Mouse (Mus musculus): ENCODE measurements around the gene Map3k14.
"Not testable (repeated sequence)": the region's sequence is repeated elsewhere in the genome, so short reads cannot be mapped to it uniquely, and the experiment has no call there.

Map3k14 gene

GRCm38 (mm10) chr11:103267346-103268219 is at the start of gene Map3k14:
Gene Map3k14, minus strand, starts transcription at chr11:103267472.
- peak; percentile 100 for DNase-seq (ENCODE audit: low spot score)

GRCm38 (mm10) chr11:103315379-103315778 is 48.1 kb upstream of the Map3k14 start:
- DNase-seq (ENCODE audit: low spot score): no peak

GRCm38 (mm10) chr11:103314736-103315374 is 47.6 kb upstream of the Map3k14 start:
- no peak for DNase-seq (ENCODE audit: low spot score)

- no peak for DNase-seq (ENCODE audit: low spot score)
Observed at GRCm38 (mm10) chr11:103313542-103313941, 46.3 kb upstream of the Map3k14 start.

GRCm38 (mm10) chr11:103312655-103313255 is 45.5 kb upstream of the Map3k14 start:
- no peak for DNase-seq (ENCODE audit: low spot score)

- DNase-seq (ENCODE audit: low spot score): peak; percentile 67
Observed at GRCm38 (mm10) chr11:103311960-103312611, 44.8 kb upstream of the Map3k14 start.

- no peak for DNase-seq (ENCODE audit: low spot score)
Observed at GRCm38 (mm10) chr11:103309956-103310574, 42.8 kb upstream of the Map3k14 start.

- DNase-seq (ENCODE audit: low spot score): no peak
Observed at GRCm38 (mm10) chr11:103307910-103308309, 40.6 kb upstream of the Map3k14 start.

- DNase-seq (ENCODE audit: low spot score): no peak
Observed at GRCm38 (mm10) chr11:103304525-103304924, 37.3 kb upstream of the Map3k14 start.

GRCm38 (mm10) chr11:103294772-103295171 is 27.5 kb upstream of the Map3k14 start:
- no peak for DNase-seq (ENCODE audit: low spot score)

GRCm38 (mm10) chr11:103294066-103294465 is 26.8 kb upstream of the Map3k14 start:
- DNase-seq (ENCODE audit: low spot score): no peak

- DNase-seq (ENCODE audit: low spot score): no peak
Observed at GRCm38 (mm10) chr11:103292890-103293287, 25.6 kb upstream of the Map3k14 start.

- DNase-seq (ENCODE audit: low spot score): peak; percentile 39
Observed at GRCm38 (mm10) chr11:103292152-103292889, 25.0 kb upstream of the Map3k14 start.

GRCm38 (mm10) chr11:103290841-103291240 is 23.6 kb upstream of the Map3k14 start:
- not testable (repeated sequence) for DNase-seq (ENCODE audit: low spot score)

GRCm38 (mm10) chr11:103288291-103288963 is 21.2 kb upstream of the Map3k14 start:
- DNase-seq (ENCODE audit: low spot score): no peak

- DNase-seq (ENCODE audit: low spot score): no peak
Observed at GRCm38 (mm10) chr11:103286910-103287309, 19.6 kb upstream of the Map3k14 start.

- peak; percentile 68 for DNase-seq (ENCODE audit: low spot score)
Observed at GRCm38 (mm10) chr11:103285951-103286350, 18.7 kb upstream of the Map3k14 start.

- no peak for DNase-seq (ENCODE audit: low spot score)
Observed at GRCm38 (mm10) chr11:103285276-103285675, 18.0 kb upstream of the Map3k14 start.

- no peak for DNase-seq (ENCODE audit: low spot score)
Observed at GRCm38 (mm10) chr11:103281784-103282183, 14.5 kb upstream of the Map3k14 start.

- no peak for DNase-seq (ENCODE audit: low spot score)
Observed at GRCm38 (mm10) chr11:103276450-103276849, 9.2 kb upstream of the Map3k14 start.

GRCm38 (mm10) chr11:103272888-103273287 is 5.6 kb upstream of the Map3k14 start:
- DNase-seq (ENCODE audit: low spot score): no peak

All from ovary, adult 18-20 months (tissue).